Mouse (Mus musculus): ENCODE data around the gene Ttc21a. TPM values are rescaled to one million over a fixed set of nuclear protein-coding genes. Genes with fewer than 3 reads are reported as not detected.

The Ttc21a gene
- polyA plus RNA-seq, 1 experiment from 2014 or later, result 0.23 TPM

DNA sequence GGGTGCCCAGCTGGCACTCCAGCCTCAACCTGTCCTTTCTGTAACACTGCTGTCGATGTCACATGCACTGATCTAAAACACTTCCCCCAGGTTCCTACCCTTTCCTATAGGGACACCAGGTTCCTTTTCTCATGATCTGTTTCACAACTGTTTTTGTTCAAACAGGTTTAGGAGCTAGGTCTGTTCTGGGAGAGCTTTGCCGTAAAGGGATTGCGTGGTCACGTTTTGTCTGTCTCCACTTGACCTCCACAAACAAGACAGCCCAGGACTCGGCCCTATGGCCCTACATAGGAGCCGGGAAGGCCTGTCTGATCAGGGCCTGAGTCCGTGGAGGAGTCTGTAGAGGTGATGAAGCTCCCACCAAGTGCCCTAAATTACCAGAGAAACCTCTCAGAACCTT lies 32.4 kb downstream of the Ttc21a start:
- no peak overlapping the region for H3K27ac ChIP-seq (ENCODE audit: low read depth, low read length)
- H3K4me1 ChIP-seq (replicated peaks; ENCODE audit: control insufficient read depth, insufficient read depth, low read length), result no peaks in the 10 kb centered on the region; the same call in 1 of the 2 replicates
- ATAC-seq (ENCODE audit: low FRiP score), result no peak
- H3K4me3 ChIP-seq (ENCODE audit: low read depth, low read length), result no peak overlapping the region
- no peak overlapping the region for H3K4me2 ChIP-seq (replicated peaks; ENCODE audit: low read depth, low read length)
- no peak overlapping the region for H3K9ac ChIP-seq (ENCODE audit: low read depth, low read length)
- H3K27me3 ChIP-seq (ENCODE audit: control insufficient read depth, insufficient read depth, low read length), result no peaks in the 10 kb centered on the region
- WGBS, result 81% methylated on average over 7 of the region's 7 CpGs
- H3K36me3 ChIP-seq (ENCODE audit: control insufficient read depth, insufficient read depth, low read length), result no peaks in the 10 kb centered on the region
- no peak for DNase-seq (ENCODE audit: low spot score)
- H3K9me3 ChIP-seq (ENCODE audit: control insufficient read depth, low read length), result no peaks in the 10 kb centered on the region

DNA sequence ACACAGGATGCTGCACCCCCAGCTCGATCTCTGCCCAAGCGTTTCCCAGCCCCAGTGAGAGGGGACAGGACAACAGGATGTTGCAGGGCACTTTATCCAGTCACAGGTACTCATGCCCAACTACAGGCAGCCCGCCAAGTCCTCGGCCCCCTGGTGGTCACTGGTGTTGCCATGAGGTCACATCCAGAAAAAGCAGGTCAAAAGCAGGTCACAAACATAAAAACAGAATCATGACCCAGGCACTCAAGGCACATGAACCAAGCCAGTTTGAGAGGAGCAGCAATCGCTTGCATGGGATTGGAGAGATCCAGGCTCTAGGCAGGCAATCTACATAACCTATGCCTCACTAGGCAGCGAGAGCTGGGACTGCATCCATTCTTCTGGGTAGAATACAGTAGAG lies 32.8 kb downstream of the Ttc21a start:
- DNase-seq (ENCODE audit: low spot score), result peak; percentile 45
- no peak overlapping the region for H3K9ac ChIP-seq (ENCODE audit: low read depth, low read length)
- no peak for ATAC-seq (ENCODE audit: low FRiP score)
- 48% methylated on average over 6 of the region's 6 CpGs for WGBS
- H3K4me3 ChIP-seq (ENCODE audit: low read depth, low read length), result no peak overlapping the region
- H3K4me2 ChIP-seq (replicated peaks; ENCODE audit: low read depth, low read length), result no peak overlapping the region
- H3K27ac ChIP-seq (ENCODE audit: low read depth, low read length), result no peak overlapping the region
- no peaks in the 10 kb centered on the region for H3K9me3 ChIP-seq (ENCODE audit: control insufficient read depth, low read length)
- H3K36me3 ChIP-seq (ENCODE audit: control insufficient read depth, insufficient read depth, low read length), result no peaks in the 10 kb centered on the region
- no peaks in the 10 kb centered on the region; the same call in 1 of the 2 replicates for H3K4me1 ChIP-seq (replicated peaks; ENCODE audit: control insufficient read depth, insufficient read depth, low read length)
- no peaks in the 10 kb centered on the region for H3K27me3 ChIP-seq (ENCODE audit: control insufficient read depth, insufficient read depth, low read length)

DNA sequence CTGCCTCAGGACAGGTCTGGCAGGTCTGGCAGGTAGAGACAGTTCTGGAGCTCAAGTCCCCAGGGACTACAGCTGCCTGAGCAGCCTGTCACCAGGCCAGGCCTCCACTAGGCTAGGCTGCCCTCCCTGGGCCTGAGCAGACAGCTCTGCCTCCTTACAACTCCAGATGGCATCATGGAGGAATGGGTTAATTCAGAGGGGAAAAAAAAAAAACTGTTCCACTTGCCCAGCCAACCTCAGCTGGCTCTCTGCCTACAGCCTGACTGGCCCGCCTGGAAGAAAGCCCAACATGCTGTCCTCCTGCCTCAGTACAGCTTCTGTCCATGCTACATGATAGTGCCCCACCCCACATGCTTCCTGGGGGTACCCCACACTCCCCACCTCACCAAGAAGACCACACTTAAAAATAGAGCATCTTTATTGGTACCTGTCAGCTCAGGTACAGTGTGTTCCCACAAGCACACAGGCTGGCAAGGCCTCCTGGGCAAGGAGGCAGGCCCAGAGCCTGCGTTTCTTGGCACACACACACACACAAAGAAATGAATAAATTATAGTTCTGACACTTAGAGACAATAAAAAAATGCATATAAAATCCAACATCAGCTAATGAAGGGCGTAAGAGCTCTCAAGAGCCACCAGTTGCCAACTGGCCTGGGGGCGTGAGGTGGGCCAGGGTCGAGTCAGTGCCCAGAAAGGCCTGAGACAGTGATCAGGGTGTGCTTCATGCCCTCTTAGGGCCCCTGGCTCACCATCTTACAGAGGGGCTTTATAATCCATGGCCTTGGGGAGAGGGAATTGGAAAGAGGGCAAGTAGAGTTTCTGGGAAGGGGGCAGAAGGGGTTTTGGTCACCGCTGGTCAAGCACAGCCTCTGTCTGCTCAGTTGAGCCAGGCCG lies 33.6 kb downstream of the Ttc21a start:
- 86% methylated on average over 7 of the region's 7 CpGs for WGBS
- Histone ChIP-seq H3K36me3 (ENCODE audit: control insufficient read depth, insufficient read depth, low read length) (no peaks in the 10 kb centered on the region), H3K4me2 (replicated peaks; ENCODE audit: low read depth, low read length) (no peak overlapping the region), H3K4me3 (ENCODE audit: low read depth, low read length) (no peak overlapping the region), H3K27me3 (ENCODE audit: control insufficient read depth, insufficient read depth, low read length) (no peaks in the 10 kb centered on the region), H3K4me1 (replicated peaks; ENCODE audit: control insufficient read depth, insufficient read depth, low read length) (no peaks in the 10 kb centered on the region; the same call in 1 of the 2 replicates), H3K27ac (ENCODE audit: low read depth, low read length) (no peak overlapping the region), H3K9me3 (ENCODE audit: control insufficient read depth, low read length) (no peaks in the 10 kb centered on the region), H3K9ac (ENCODE audit: low read depth, low read length) (no peak overlapping the region)
- DNase-seq (ENCODE audit: low spot score) (no peak), ATAC-seq (ENCODE audit: low FRiP score) (no peak)

DNA sequence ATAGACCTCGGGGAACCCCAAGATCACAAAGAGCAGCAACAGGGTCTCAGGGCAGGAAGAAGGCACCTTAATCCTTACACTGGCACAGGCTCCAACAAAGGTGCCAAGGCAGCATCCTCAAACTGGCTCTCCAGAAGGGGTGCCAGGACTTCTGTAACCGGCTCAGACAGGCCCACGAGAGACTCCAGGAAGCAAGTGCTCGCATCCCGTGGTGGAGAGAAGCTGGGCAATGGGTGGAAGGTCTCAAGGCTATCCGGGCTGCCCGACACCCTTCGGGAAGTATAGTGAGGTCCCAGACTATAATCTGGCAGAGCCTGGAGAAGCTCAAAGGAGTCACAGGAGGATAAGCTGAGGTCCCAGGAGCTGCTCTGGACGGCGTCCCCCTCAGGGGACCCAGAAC lies 34.8 kb downstream of the Ttc21a start:
- ATAC-seq (ENCODE audit: low FRiP score) (no peak), DNase-seq (ENCODE audit: low spot score) (no peak)
- Histone ChIP-seq H3K4me2 (replicated peaks; ENCODE audit: low read depth, low read length) (no peak overlapping the region), H3K9ac (ENCODE audit: low read depth, low read length) (no peak overlapping the region), H3K4me1 (replicated peaks; ENCODE audit: control insufficient read depth, insufficient read depth, low read length) (no peaks in the 10 kb centered on the region; the same call in 1 of the 2 replicates), H3K9me3 (ENCODE audit: control insufficient read depth, low read length) (no peaks in the 10 kb centered on the region), H3K4me3 (ENCODE audit: low read depth, low read length) (no peak overlapping the region), H3K27me3 (ENCODE audit: control insufficient read depth, insufficient read depth, low read length) (no peaks in the 10 kb centered on the region), H3K36me3 (ENCODE audit: control insufficient read depth, insufficient read depth, low read length) (no peaks in the 10 kb centered on the region), H3K27ac (ENCODE audit: low read depth, low read length) (no peak overlapping the region)
- WGBS, result 94% methylated on average over 10 of the region's 10 CpGs

DNA sequence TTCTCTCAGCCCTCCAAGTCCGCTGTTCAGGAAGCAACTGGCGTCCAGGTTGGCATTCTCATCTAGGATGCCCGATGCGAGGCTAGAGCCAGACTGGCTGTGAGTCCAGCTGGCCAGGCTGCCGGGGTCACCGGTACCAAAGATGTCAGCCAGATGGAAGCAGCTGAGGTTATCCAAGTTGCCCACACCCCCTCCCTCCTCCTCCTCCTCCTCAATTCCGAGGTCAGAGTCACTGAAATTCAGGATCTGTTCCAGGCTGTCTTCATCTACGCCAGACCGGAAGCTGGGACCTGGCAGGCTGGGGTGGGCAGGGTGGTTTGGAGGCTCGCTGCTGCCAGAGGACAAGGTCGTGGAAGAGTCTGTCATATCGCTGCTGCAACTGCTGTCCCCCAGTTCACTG lies 35.2 kb downstream of the Ttc21a start:
- Histone ChIP-seq H3K9me3 (ENCODE audit: control insufficient read depth, low read length) (no peaks in the 10 kb centered on the region), H3K9ac (ENCODE audit: low read depth, low read length) (no peak overlapping the region), H3K27me3 (ENCODE audit: control insufficient read depth, insufficient read depth, low read length) (no peaks in the 10 kb centered on the region), H3K4me1 (replicated peaks; ENCODE audit: control insufficient read depth, insufficient read depth, low read length) (no peaks in the 10 kb centered on the region; the same call in 1 of the 2 replicates), H3K27ac (ENCODE audit: low read depth, low read length) (no peak overlapping the region), H3K36me3 (ENCODE audit: control insufficient read depth, insufficient read depth, low read length) (no peaks in the 10 kb centered on the region), H3K4me3 (ENCODE audit: low read depth, low read length) (no peak overlapping the region), H3K4me2 (replicated peaks; ENCODE audit: low read depth, low read length) (no peak overlapping the region)
- ATAC-seq (ENCODE audit: low FRiP score), result no peak
- DNase-seq (ENCODE audit: low spot score), result no peak
- WGBS, result 88% methylated on average over 12 of the region's 12 CpGs

DNA sequence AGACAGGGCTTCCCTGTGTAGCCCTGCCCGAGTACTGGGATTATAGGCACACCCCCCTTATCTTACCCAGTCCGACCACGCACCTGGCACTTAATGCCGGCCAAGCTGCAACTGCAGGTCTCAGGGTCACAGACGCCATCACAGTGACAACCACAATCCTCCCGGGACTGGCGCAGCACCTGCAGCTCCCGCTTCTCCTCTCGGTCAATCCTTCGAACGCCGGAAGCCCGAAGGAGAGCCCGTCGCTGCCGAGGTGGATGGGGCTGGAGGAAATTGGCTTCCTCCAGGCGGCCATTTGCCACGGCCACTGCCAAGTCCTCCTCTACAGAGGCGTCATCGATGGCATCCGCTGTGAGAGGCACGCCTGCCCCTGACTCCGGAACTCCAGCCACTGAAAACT lies 35.9 kb downstream of the Ttc21a start:
- DNase-seq (ENCODE audit: low spot score), result no peak
- Histone ChIP-seq H3K9me3 (ENCODE audit: control insufficient read depth, low read length) (no peaks in the 10 kb centered on the region), H3K4me3 (ENCODE audit: low read depth, low read length) (no peak overlapping the region), H3K36me3 (ENCODE audit: control insufficient read depth, insufficient read depth, low read length) (no peaks in the 10 kb centered on the region), H3K27me3 (ENCODE audit: control insufficient read depth, insufficient read depth, low read length) (no peaks in the 10 kb centered on the region), H3K4me2 (replicated peaks; ENCODE audit: low read depth, low read length) (no peak overlapping the region), H3K9ac (ENCODE audit: low read depth, low read length) (no peak overlapping the region), H3K27ac (ENCODE audit: low read depth, low read length) (no peak overlapping the region), H3K4me1 (replicated peaks; ENCODE audit: control insufficient read depth, insufficient read depth, low read length) (no peaks in the 10 kb centered on the region; the same call in 1 of the 2 replicates)
- ATAC-seq (ENCODE audit: low FRiP score), result no peak
- 97% methylated on average over 23 of the region's 23 CpGs for WGBS

DNA sequence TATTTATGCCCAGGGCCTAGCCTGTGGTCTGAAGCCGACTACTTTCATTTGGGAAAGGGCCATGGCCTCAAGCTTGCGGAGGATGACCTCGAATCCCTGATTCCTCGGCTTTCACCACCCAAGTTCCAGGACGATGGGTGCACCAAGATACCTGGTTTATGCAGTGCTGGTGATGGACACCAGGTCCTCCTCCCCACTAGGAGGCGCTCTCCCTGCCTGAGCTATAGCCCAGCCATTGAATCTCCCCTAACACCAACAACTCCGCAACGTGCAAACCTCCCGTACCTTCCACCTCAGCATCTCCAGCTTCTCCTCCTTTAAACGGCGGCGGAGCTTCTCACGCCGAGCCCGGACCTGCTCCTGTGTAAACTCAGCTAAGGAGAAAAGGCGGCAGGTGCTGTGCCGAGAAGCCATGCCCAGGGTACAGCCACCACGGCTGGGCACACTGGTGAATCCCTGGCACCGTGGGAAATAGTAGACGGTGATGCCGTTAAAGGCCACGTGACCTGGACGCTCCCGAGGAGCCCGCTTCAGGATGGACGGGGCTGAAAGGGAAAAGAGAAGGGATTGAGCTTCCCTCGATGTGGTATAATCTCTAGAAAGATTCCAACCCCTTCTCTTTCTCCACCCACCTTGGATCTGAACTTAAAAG lies 36.6 kb downstream of the Ttc21a start:
- 93% methylated on average over 27 of the region's 27 CpGs for WGBS
- Histone ChIP-seq H3K27me3 (ENCODE audit: control insufficient read depth, insufficient read depth, low read length) (no peaks in the 10 kb centered on the region), H3K4me2 (replicated peaks; ENCODE audit: low read depth, low read length) (no peak overlapping the region), H3K9me3 (ENCODE audit: control insufficient read depth, low read length) (no peaks in the 10 kb centered on the region), H3K36me3 (ENCODE audit: control insufficient read depth, insufficient read depth, low read length) (no peaks in the 10 kb centered on the region), H3K9ac (ENCODE audit: low read depth, low read length) (no peak overlapping the region), H3K4me3 (ENCODE audit: low read depth, low read length) (no peak overlapping the region), H3K27ac (ENCODE audit: low read depth, low read length) (no peak overlapping the region), H3K4me1 (replicated peaks; ENCODE audit: control insufficient read depth, insufficient read depth, low read length) (no peaks in the 10 kb centered on the region; the same call in none of the 2 replicates)
- no peak for DNase-seq (ENCODE audit: low spot score)
- no peak for ATAC-seq (ENCODE audit: low FRiP score)

DNA sequence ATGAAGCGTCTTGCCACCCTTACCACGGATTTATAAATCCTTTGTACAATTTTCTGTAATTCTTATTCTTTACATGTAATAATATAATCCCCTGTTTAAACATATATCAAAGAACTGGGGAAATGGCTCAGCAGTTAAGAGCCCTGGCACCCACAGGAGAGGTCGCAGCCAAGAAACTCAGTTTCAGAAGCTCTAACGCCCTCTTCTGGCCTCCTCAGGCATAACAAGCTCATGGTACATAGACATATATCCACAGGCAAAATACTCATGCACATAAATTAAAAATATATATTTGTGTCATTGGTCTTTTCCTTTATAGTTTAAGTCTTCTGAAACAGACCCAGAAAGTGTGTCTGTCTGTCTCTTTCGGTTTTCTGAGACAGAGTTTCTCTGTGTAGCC lies 37.2 kb downstream of the Ttc21a start:
- WGBS, result 82% methylated on average over 5 of the region's 5 CpGs
- no peak for ATAC-seq (ENCODE audit: low FRiP score)
- no peak overlapping the region for H3K4me3 ChIP-seq (ENCODE audit: low read depth, low read length)
- no peak overlapping the region for H3K4me2 ChIP-seq (replicated peaks; ENCODE audit: low read depth, low read length)
- no peaks in the 10 kb centered on the region for H3K36me3 ChIP-seq (ENCODE audit: control insufficient read depth, insufficient read depth, low read length)
- no peaks in the 10 kb centered on the region; the same call in none of the 2 replicates for H3K4me1 ChIP-seq (replicated peaks; ENCODE audit: control insufficient read depth, insufficient read depth, low read length)
- H3K9ac ChIP-seq (ENCODE audit: low read depth, low read length), result no peak overlapping the region
- H3K27me3 ChIP-seq (ENCODE audit: control insufficient read depth, insufficient read depth, low read length), result no peaks in the 10 kb centered on the region
- no peaks in the 10 kb centered on the region for H3K9me3 ChIP-seq (ENCODE audit: control insufficient read depth, low read length)
- no peak overlapping the region for H3K27ac ChIP-seq (ENCODE audit: low read depth, low read length)
- no peak for DNase-seq (ENCODE audit: low spot score)
